Mouse (Mus musculus) right cerebral cortex, adult 18-20 months (tissue): Measurements from ENCODE around the gene Bach2.

Experiments used
- DNase-seq: peaks from one replicate; pipeline ENCODE4 v3.0.0; 2022; ENCODE audit warnings: mixed read lengths

The Bach2 gene

DNA sequence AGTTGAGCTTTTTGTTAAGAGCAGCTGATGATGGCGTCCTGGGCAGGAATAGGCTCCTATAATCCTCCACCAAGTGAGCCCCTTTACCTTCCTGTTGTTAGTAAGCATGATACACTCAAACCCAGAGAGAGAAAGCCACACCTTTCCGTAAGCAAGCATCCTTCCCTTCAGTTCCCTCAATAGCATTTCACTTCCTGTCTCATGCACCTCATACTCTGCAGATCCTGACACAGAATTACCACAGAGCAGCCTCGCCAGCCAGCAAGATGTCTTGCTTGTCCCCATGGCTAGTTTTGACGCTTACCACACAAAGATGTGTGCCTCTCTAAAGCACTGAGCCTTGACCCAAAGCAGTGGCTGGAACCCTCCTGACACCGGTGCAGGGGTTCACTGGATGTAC, 348.9 kb downstream of the Bach2 start:
- no peak for DNase-seq

DNA sequence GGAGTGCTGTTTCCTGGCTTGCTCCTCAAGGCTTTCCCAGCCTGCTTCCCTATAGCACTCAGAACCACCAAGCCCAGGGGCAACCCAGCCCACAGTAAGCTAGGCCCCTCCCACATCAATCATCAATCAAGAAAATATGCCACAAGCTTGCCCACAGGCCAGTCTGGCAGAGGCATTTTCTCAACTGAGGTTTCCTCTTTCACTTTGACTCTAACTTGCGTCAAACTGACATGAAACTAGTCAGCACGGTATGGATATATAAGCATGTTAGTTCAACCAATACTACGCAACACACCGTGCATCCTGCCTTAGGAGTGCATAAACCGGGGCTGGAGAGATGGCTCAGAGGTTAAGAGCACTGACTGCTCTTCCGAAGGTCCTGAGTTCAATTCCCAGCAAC, 349.6 kb downstream of the Bach2 start:
- no peak for DNase-seq

DNA sequence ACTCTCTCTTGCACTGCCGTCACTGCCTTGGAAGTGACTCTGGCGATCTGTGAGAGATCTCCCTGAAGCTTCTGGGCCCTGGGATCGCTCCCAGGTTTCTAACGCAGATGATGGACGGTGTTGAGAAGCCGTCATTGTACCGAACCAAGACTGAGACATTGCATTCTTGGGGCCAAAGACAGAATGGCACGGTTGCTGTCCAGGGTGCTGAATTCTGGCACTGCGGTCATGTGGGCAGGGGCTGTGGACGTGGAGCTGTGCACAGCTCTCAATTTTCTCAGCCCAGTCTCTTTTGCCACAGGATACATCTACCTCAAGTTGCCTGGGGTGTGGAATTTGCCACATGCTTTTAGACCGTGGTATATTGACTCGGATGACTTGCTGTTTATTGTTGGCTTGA, 362.5 kb downstream of the Bach2 start:
- DNase-seq, result no peak

DNA sequence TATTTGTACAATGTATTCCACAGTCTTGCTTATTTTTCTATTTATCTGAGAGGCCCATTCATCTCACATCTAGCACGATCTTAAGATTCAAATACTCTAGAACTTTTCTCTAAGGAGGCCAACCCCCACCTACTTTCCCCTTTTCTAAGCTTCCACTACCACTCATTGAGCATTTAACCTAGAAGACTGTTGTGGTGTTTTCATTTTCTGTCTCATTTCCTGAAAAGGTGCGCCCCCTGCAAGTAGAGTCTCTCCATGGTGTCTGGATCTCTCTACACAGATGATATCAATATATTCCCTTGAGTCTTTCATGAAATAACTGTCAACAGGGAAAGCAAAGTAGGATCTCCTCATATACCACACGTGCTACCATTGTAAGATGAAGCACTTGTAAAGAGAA, 364.1 kb downstream of the Bach2 start, which contains the start of gene Gja10:
Gja10 (minus strand) TSS at position 101 of the 400 bp plus-strand sequence.
- DNase-seq, result no peak

DNA sequence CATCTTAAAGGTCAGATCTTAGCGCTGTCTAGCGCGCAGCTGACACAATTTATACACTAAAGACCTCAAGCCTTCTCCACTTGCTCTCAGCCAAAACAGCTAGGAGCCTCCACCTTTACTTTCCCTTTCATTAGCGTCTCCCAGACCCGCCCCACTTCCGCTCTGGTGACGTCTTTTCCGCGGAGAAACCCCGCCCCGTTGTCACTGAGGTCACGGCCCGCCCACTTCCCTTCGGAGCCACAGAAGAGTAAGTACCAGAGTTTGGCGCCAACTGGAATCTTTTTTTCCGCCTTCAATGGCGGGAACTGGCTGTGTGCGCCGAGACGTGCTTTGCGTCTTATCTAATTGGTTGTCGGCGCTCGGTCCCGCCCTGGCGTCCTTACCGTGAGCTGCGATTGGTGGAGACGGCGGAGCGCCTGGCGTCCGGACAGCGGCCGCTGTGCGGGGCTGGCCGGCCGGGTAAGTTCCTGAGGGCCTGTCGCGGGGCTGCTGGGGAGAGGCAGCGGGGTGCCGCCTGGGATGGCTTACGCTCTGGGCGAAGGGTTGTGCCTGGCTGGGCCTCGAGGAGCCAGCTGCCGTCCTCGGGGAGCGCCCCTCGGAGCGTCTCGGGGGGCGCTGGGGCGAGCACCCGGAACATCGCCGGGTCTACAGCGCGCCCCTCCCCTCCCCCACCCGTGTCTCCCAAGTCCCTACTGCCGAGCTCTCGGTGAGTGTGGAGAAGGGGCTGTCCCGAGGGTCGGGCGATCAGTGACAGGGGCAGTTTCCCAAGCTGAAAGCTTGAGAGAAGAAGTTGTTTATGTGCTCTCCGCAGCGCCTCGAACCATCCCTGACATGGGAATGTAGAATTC, 376.7 kb downstream of the Bach2 start, which contains the start of gene Casp8ap2:
Casp8ap2 (plus strand) TSS at position 418 of the 848 bp plus-strand sequence.
- peak; percentile 99 for DNase-seq

DNA sequence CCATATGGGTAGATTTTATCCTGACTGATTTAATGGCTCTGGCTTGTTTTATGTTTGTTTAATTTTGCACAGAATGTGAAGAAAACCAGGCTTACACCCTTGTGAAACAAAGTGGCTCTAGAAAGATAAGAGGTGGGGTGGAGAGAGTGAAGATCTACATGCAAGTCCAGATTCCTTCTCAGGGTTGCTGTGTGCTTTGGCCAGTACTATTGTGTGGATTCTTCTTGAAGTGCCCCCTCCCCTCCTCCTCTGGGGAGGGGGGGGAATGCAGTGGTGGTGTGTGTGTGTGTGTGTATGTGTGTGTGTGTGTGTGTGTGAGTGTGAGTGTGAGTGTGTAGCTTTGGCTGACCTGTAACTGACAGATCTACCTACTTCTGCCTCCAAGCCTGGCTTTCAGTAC, 383.0 kb downstream of the Bach2 start:
- no peak for DNase-seq
